Mouse (Mus musculus): ENCODE data around the gene Gm9774.

- no peak for TF ChIP-seq EP300 (optimal IDR thresholded peaks at IDR 0.05)
- TF ChIP-seq CTCF (IDR thresholded peaks at IDR 0.05; ENCODE audit: low read depth): no peak
Measured at GRCm38 (mm10) chr3:92440177-92440576, 11.0 kb upstream of the Gm9774 start.

Data from stomach, postnatal 0 days (tissue).